Mouse (Mus musculus) frontal cortex, postnatal 25 days (tissue): ENCODE results near the gene Gm3532.
"Not testable (repeated sequence)": the region's sequence is repeated elsewhere in the genome, so short reads cannot be mapped to it uniquely, and the experiment has no call there.

Experiments used
- DNase-seq, 2 experiments: peaks; one replicate each; pipeline ENCODE4 v3.0.0; 2022; ENCODE audit warnings: low spot score in 2 of 2

The Gm3532 gene

DNA sequence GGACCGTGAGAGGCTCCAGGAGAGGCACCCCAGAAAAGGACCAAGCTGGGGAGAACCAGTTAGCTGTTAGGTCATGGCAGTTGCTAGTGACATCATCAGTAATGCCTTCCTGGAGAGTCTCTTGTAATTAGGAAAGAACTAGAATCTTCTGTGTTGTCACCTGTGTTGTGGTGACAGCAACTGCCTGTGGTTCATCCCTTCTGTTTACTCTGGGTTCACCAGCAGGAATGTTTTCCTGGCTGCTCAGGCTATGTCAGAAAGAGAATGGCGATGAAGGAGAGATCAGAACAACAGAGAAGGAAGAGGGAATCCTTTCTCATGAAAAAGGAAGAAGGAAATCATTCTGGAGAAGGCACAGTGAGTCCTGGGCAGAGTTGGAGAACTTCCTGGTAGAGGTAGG is at the start of gene Gm3532:
Gm3532 (plus strand) TSS at position 301 of the 400 bp plus-strand sequence.
- DNase-seq: not testable (repeated sequence)

DNA sequence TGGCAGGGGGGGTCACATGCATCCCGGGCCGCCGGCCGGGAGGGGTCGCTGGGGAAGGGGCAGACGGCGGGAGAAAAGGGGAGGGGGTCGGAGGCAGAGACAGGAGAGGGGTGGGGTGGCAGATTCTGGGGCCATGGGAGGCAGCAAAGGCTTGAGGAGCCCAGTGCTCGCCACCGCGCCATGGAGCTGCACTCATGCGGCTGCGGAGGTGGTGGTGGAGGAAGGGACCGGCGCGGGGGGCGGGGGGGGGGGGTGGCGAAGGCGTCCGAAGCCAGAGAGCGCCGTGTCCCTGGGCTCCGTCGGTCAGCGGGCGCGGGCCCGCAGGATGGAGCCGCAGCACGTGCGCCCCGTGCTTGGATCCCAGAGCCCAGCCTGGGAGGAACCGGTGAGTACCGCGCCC is 36.9 kb upstream of the Gm3532 start, which contains the start of gene Gm3488:
Gm3488 (plus strand) TSS at position 301 of the 400 bp plus-strand sequence.
- not testable (repeated sequence) for DNase-seq
